13 mouse cellular contexts compared by ENCODE assay signal in the genomic region with DNA sequence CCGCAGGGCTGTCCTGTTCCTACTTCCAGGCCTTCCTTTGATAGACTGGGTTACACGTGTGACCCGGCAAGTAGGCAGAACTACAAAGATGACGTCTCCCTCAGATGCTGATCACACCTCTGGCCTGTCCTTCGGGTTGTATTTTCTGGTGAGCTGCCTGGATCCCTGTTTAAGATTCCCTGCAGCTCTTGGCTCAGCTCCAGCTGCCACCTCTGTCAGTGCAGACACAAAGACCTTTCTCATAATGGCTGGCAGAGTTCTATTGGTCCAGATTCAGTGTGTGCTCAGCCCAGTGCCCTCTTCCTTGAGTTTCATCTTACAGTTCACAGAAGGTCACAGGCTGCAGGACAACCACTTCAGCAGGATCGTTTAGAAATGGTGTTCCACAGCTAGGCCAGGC.
DNase-seq lines count a peak whose midpoint lies in the region; ATAC-seq lines count a peak whose summit lies in the region.
"Had no signal": no experiment of that assay in that cellular context is flagged by ENCODE, and none has a peak within 500 bp of the region (broad histone marks: within the 10 kb centered on the region; RNA-seq: fewer than 3 reads in every experiment).

No protein-coding gene starts in this region.

- H3K9ac ChIP-seq in neural tube, embryonic 15.5 days (replicated peaks), result no peak overlapping the region
- H3K9ac ChIP-seq in embryonic facial prominence, embryonic 11.5 days (replicated peaks; ENCODE audit: low read length), result no peak overlapping the region
- H3K9ac ChIP-seq in hindbrain, embryonic 15.5 days, result no peak overlapping the region
- H3K9ac ChIP-seq in neural tube, embryonic 13.5 days, result 0 out of 2 replicates have a peak overlapping the region, but pooled peaks have one; percentile 22
- no peak overlapping the region for H3K9ac ChIP-seq in liver, embryonic 12.5 days
- H3K9ac ChIP-seq: limb, embryonic 13.5 days had no signal

- no peak overlapping the region for H3K27ac ChIP-seq in neural tube, embryonic 15.5 days (replicated peaks)
- no peak overlapping the region for H3K27ac ChIP-seq in embryonic facial prominence, embryonic 11.5 days (replicated peaks; ENCODE audit: low read depth, low read length)
- no peak overlapping the region for H3K27ac ChIP-seq in hindbrain, embryonic 15.5 days (replicated peaks)
- no peak overlapping the region for H3K27ac ChIP-seq in neural tube, embryonic 13.5 days (replicated peaks)
- H3K27ac ChIP-seq in liver, embryonic 12.5 days, result no peak overlapping the region
- H3K27ac ChIP-seq: limb, embryonic 13.5 days had no signal

- H3K4me1 ChIP-seq in neural tube, embryonic 15.5 days, result no peaks in the 10 kb centered on the region
- H3K4me1 ChIP-seq in embryonic facial prominence, embryonic 11.5 days (ENCODE audit: control insufficient read depth, insufficient read depth, low read length), result no peaks in the 10 kb centered on the region
- H3K4me1 ChIP-seq in hindbrain, embryonic 15.5 days (replicated peaks), result no peaks in the 10 kb centered on the region
- peaks cover 11% of the 10 kb centered on the region for H3K4me1 ChIP-seq in neural tube, embryonic 13.5 days (replicated peaks)
- H3K4me1 ChIP-seq in liver, embryonic 12.5 days, result no peaks in the 10 kb centered on the region

- H3K4me2 ChIP-seq in neural tube, embryonic 15.5 days, result no peak overlapping the region
- H3K4me2 ChIP-seq in embryonic facial prominence, embryonic 11.5 days (ENCODE audit: low read depth, low read length), result no peak overlapping the region
- H3K4me2 ChIP-seq in hindbrain, embryonic 15.5 days, result no peak overlapping the region
- no peak overlapping the region for H3K4me2 ChIP-seq in neural tube, embryonic 13.5 days
- H3K4me2 ChIP-seq in liver, embryonic 12.5 days, result no peak overlapping the region
- H3K4me2 ChIP-seq: limb, embryonic 13.5 days had no signal

- no peaks in the 10 kb centered on the region for H3K27me3 ChIP-seq in neural tube, embryonic 15.5 days (replicated peaks)
- H3K27me3 ChIP-seq in embryonic facial prominence, embryonic 11.5 days (ENCODE audit: control insufficient read depth, insufficient read depth, low read length), result no peaks in the 10 kb centered on the region
- H3K27me3 ChIP-seq in hindbrain, embryonic 15.5 days, result no peaks in the 10 kb centered on the region
- H3K27me3 ChIP-seq in neural tube, embryonic 13.5 days, result no peaks in the 10 kb centered on the region
- no peaks in the 10 kb centered on the region for H3K27me3 ChIP-seq in liver, embryonic 12.5 days (replicated peaks)
- H3K27me3 ChIP-seq: CH12.LX; limb, embryonic 13.5 days had no signal

- no peak for ATAC-seq in neural tube, embryonic 15.5 days (ENCODE audit: low FRiP score)
- peak; percentile 81 for ATAC-seq in embryonic facial prominence, embryonic 11.5 days (replicated peaks; ENCODE audit: insufficient number of reproducible peaks, low FRiP score, low TSS enrichment, low read depth)
- ATAC-seq in hindbrain, embryonic 15.5 days (ENCODE audit: low FRiP score, low read depth), result peak; percentile 59
- peak; percentile 72 for ATAC-seq in neural tube, embryonic 13.5 days (ENCODE audit: low read depth)
- no peak for ATAC-seq in liver, embryonic 12.5 days
- ATAC-seq: intestine, embryonic 16.5 days had no signal

- no peaks in the 10 kb centered on the region for H3K9me3 ChIP-seq in neural tube, embryonic 15.5 days (replicated peaks)
- no peaks in the 10 kb centered on the region for H3K9me3 ChIP-seq in embryonic facial prominence, embryonic 11.5 days (replicated peaks; ENCODE audit: control insufficient read depth, low read length)
- no peaks in the 10 kb centered on the region for H3K9me3 ChIP-seq in hindbrain, embryonic 15.5 days
- H3K9me3 ChIP-seq in neural tube, embryonic 13.5 days, result 0 out of 2 replicates have a peak, but pooled peaks cover 3% of the 10 kb centered on the region
- no peaks in the 10 kb centered on the region for H3K9me3 ChIP-seq in liver, embryonic 12.5 days (replicated peaks)

- peak; percentile 32 for DNase-seq in neural tube, embryonic 10.5 days (ENCODE audit: extremely low spot score, low spot score)
- peak; percentile 30 for DNase-seq in embryonic facial prominence, embryonic 11.5 days (ENCODE audit: low spot score)
- no peak for DNase-seq in gastrocnemius, postnatal 25 days
- DNase-seq in layer of hippocampus, postnatal 36 days, result no peak
- DNase-seq: heart, adult 18-20 months; thymus, postnatal 36 days had no signal

- no peak overlapping the region for H3K4me3 ChIP-seq in neural tube, embryonic 15.5 days (replicated peaks)
- H3K4me3 ChIP-seq in embryonic facial prominence, embryonic 11.5 days (ENCODE audit: low read depth, low read length), result no peak overlapping the region
- no peak overlapping the region for H3K4me3 ChIP-seq in hindbrain, embryonic 15.5 days
- no peak overlapping the region for H3K4me3 ChIP-seq in neural tube, embryonic 13.5 days
- no peak overlapping the region for H3K4me3 ChIP-seq in liver, embryonic 12.5 days
- H3K4me3 ChIP-seq: limb, embryonic 13.5 days had no signal

- H3K36me3 ChIP-seq in neural tube, embryonic 15.5 days, result no peaks in the 10 kb centered on the region
- no peaks in the 10 kb centered on the region for H3K36me3 ChIP-seq in embryonic facial prominence, embryonic 11.5 days (replicated peaks; ENCODE audit: control insufficient read depth, insufficient read depth, low read depth, low read length)
- H3K36me3 ChIP-seq in hindbrain, embryonic 15.5 days, result no peaks in the 10 kb centered on the region
- H3K36me3 ChIP-seq in neural tube, embryonic 13.5 days, result no peaks in the 10 kb centered on the region
- H3K36me3 ChIP-seq in liver, embryonic 12.5 days, result no peaks in the 10 kb centered on the region
- H3K36me3 ChIP-seq: limb, embryonic 13.5 days had no signal

- WGBS in neural tube, embryonic 15.5 days, result 38% methylated on average over 6 of the region's 6 CpGs
- WGBS in embryonic facial prominence, embryonic 11.5 days, result 45% methylated on average over 6 of the region's 6 CpGs
- 44% methylated on average over 6 of the region's 6 CpGs for WGBS in hindbrain, embryonic 15.5 days
- 34% methylated on average over 6 of the region's 6 CpGs for WGBS in neural tube, embryonic 13.5 days
- 65% methylated on average over 6 of the region's 6 CpGs for WGBS in liver, embryonic 12.5 days (ENCODE audit: insufficient replicate concordance)

Comparison
In these comparisons a context has a peak if more than half of its experiments do, and no peak if none do; other contexts are left out.
1. ATAC-seq: peak in embryonic facial prominence, embryonic 11.5 days (single experiment), hindbrain, embryonic 15.5 days (single experiment) and neural tube, embryonic 13.5 days (single experiment); none in neural tube, embryonic 15.5 days (single experiment) and liver, embryonic 12.5 days (single experiment).
2. DNase-seq: peak in neural tube, embryonic 10.5 days (single experiment) and embryonic facial prominence, embryonic 11.5 days (single experiment); none in gastrocnemius, postnatal 25 days (single experiment) and layer of hippocampus, postnatal 36 days (0 of 2).